Mouse (Mus musculus): ENCODE data around the gene Gm49027.

GRCm38 (mm10) chr5:123522166-123522565 is 3.1 kb downstream of the Gm49027 start:
- TF ChIP-seq CTCF (IDR thresholded peaks at IDR 0.05; ENCODE audit: control insufficient read depth, insufficient read depth, insufficient read length) = no peak
- no peak for TF ChIP-seq USF1 (IDR thresholded peaks at IDR 0.05; ENCODE audit: low read depth)
- no peak for TF ChIP-seq MYOG (IDR thresholded peaks at IDR 0.05; ENCODE audit: control insufficient read depth, extremely low read depth, insufficient read length)

Measured in C2C12 (cell line).